Mouse (Mus musculus): Measurements from ENCODE around the gene Pxmp4. TPM values are rescaled to one million over a fixed set of nuclear protein-coding genes. Genes with fewer than 3 reads are reported as not detected.

Pxmp4 gene
- polyA plus RNA-seq, 2 experiments = 20.6 to 27.0 TPM

- no peak overlapping the region for H3K4me2 ChIP-seq (replicated peaks; ENCODE audit: low read depth, low read length, severe bottlenecking)
- H3K27me3 ChIP-seq (ENCODE audit: control insufficient read depth, insufficient read depth, low read length) = no peaks in the 10 kb centered on the region
- 80% methylated on average over 17 of the region's 22 CpGs for WGBS
- H3K4me1 ChIP-seq (ENCODE audit: control insufficient read depth, insufficient read depth, low read length) = peaks cover 32% of the 10 kb centered on the region
- TF ChIP-seq POLR2A (IDR thresholded peaks at IDR 0.05; ENCODE audit: borderline replicate concordance, extremely low read depth, insufficient read depth, insufficient read length) = no peak
- H3K4me3 ChIP-seq (replicated peaks; ENCODE audit: low read length) = no peak overlapping the region
- H3K9me3 ChIP-seq (ENCODE audit: control insufficient read depth, low read length) = no peaks in the 10 kb centered on the region
- peaks cover 40% of the 10 kb centered on the region for H3K36me3 ChIP-seq (ENCODE audit: control insufficient read depth, insufficient read depth, low read length)
- H3K27ac ChIP-seq (replicated peaks; ENCODE audit: low read depth, low read length) = no peak overlapping the region
- no peak for DNase-seq (ENCODE audit: low spot score)
- no peak for ATAC-seq (ENCODE audit: low FRiP score, low read depth)
- no peak overlapping the region for H3K9ac ChIP-seq (ENCODE audit: low read depth, low read length, severe bottlenecking)
Measured at GRCm38 (mm10) chr2:154563612-154564170, 39.8 kb downstream of the Pxmp4 start.

- peaks cover 30% of the 10 kb centered on the region for H3K36me3 ChIP-seq (ENCODE audit: control insufficient read depth, insufficient read depth, low read length)
- H3K4me2 ChIP-seq (replicated peaks; ENCODE audit: low read depth, low read length, severe bottlenecking) = peak within 1 kb of the TSS; percentile 54
- DNase-seq (ENCODE audit: low spot score) = no peak
- TF ChIP-seq POLR2A (IDR thresholded peaks at IDR 0.05; ENCODE audit: borderline replicate concordance, extremely low read depth, insufficient read depth, insufficient read length) = no peak
- peaks cover 25% of the 10 kb centered on the region for H3K4me1 ChIP-seq (ENCODE audit: control insufficient read depth, insufficient read depth, low read length)
- peak within 1 kb of the TSS; percentile 43; the same call in 1 of the 2 replicates for H3K9ac ChIP-seq (ENCODE audit: low read depth, low read length, severe bottlenecking)
- no peak for ATAC-seq (ENCODE audit: low FRiP score, low read depth)
- no peaks in the 10 kb centered on the region for H3K27me3 ChIP-seq (ENCODE audit: control insufficient read depth, insufficient read depth, low read length)
- 6% methylated on average over 33 of the region's 34 CpGs for WGBS
- H3K27ac ChIP-seq (replicated peaks; ENCODE audit: low read depth, low read length) = no peak within 1 kb of the TSS
- H3K4me3 ChIP-seq (replicated peaks; ENCODE audit: low read length) = peak within 1 kb of the TSS; percentile 24
- no peaks in the 10 kb centered on the region for H3K9me3 ChIP-seq (ENCODE audit: control insufficient read depth, low read length)
Measured at GRCm38 (mm10) chr2:154558264-154559039, 45.1 kb downstream of the Pxmp4 start, which contains the start of gene Necab3. Gene Necab3 (minus strand): TSS chr2:154558890.

GRCm38 (mm10) chr2:154557184-154557832 lies 46.2 kb downstream of the Pxmp4 start:
- no peaks in the 10 kb centered on the region for H3K27me3 ChIP-seq (ENCODE audit: control insufficient read depth, insufficient read depth, low read length)
- no peak overlapping the region for H3K9ac ChIP-seq (ENCODE audit: low read depth, low read length, severe bottlenecking)
- no peak for ATAC-seq (ENCODE audit: low FRiP score, low read depth)
- peaks cover 29% of the 10 kb centered on the region for H3K4me1 ChIP-seq (ENCODE audit: control insufficient read depth, insufficient read depth, low read length)
- H3K27ac ChIP-seq (replicated peaks; ENCODE audit: low read depth, low read length) = no peak overlapping the region
- no peak for DNase-seq (ENCODE audit: low spot score)
- H3K4me3 ChIP-seq (replicated peaks; ENCODE audit: low read length) = no peak overlapping the region
- WGBS = 49% methylated on average over 5 of the region's 5 CpGs
- no peaks in the 10 kb centered on the region for H3K9me3 ChIP-seq (ENCODE audit: control insufficient read depth, low read length)
- TF ChIP-seq POLR2A (IDR thresholded peaks at IDR 0.05; ENCODE audit: borderline replicate concordance, extremely low read depth, insufficient read depth, insufficient read length) = no peak
- H3K4me2 ChIP-seq (replicated peaks; ENCODE audit: low read depth, low read length, severe bottlenecking) = no peak overlapping the region
- peaks cover 20% of the 10 kb centered on the region; the same call in 1 of the 2 replicates for H3K36me3 ChIP-seq (ENCODE audit: control insufficient read depth, insufficient read depth, low read length)

- H3K9ac ChIP-seq (ENCODE audit: low read depth, low read length, severe bottlenecking) = no peak overlapping the region
- DNase-seq (ENCODE audit: low spot score) = no peak
- H3K36me3 ChIP-seq (ENCODE audit: control insufficient read depth, insufficient read depth, low read length) = peaks cover 3% of the 10 kb centered on the region; the same call in 1 of the 2 replicates
- H3K4me2 ChIP-seq (replicated peaks; ENCODE audit: low read depth, low read length, severe bottlenecking) = no peak overlapping the region
- no peak overlapping the region for H3K4me3 ChIP-seq (replicated peaks; ENCODE audit: low read length)
- no peak for ATAC-seq (ENCODE audit: low FRiP score, low read depth)
- H3K9me3 ChIP-seq (ENCODE audit: control insufficient read depth, low read length) = no peaks in the 10 kb centered on the region
- 96% methylated on average over 5 of the region's 6 CpGs for WGBS
- peaks cover 8% of the 10 kb centered on the region for H3K27me3 ChIP-seq (ENCODE audit: control insufficient read depth, insufficient read depth, low read length)
- no peak overlapping the region for H3K27ac ChIP-seq (replicated peaks; ENCODE audit: low read depth, low read length)
- H3K4me1 ChIP-seq (ENCODE audit: control insufficient read depth, insufficient read depth, low read length) = peaks cover 37% of the 10 kb centered on the region
- TF ChIP-seq POLR2A (IDR thresholded peaks at IDR 0.05; ENCODE audit: borderline replicate concordance, extremely low read depth, insufficient read depth, insufficient read length) = no peak
Measured at GRCm38 (mm10) chr2:154555235-154555634, 48.3 kb downstream of the Pxmp4 start.

GRCm38 (mm10) chr2:154552424-154552907 lies 51.0 kb downstream of the Pxmp4 start:
- peak; percentile 42 for ATAC-seq (ENCODE audit: low FRiP score, low read depth)
- H3K9me3 ChIP-seq (ENCODE audit: control insufficient read depth, low read length) = no peaks in the 10 kb centered on the region
- WGBS = 19% methylated on average over 27 of the region's 27 CpGs

More at GRCm38 (mm10) chr2:154552424-154552907, 51.0 kb downstream of the Pxmp4 start:
- H3K36me3 ChIP-seq (ENCODE audit: control insufficient read depth, insufficient read depth, low read length) = no peaks in the 10 kb centered on the region
- DNase-seq (ENCODE audit: low spot score) = peak; percentile 52
- H3K9ac ChIP-seq (ENCODE audit: low read depth, low read length, severe bottlenecking) = peak overlapping the region; percentile 21; the same call in 1 of the 2 replicates
- peak overlapping the region; percentile 8; the same call in 1 of the 2 replicates for H3K4me3 ChIP-seq (replicated peaks; ENCODE audit: low read length)
- no peak for TF ChIP-seq POLR2A (IDR thresholded peaks at IDR 0.05; ENCODE audit: borderline replicate concordance, extremely low read depth, insufficient read depth, insufficient read length)
- H3K4me1 ChIP-seq (ENCODE audit: control insufficient read depth, insufficient read depth, low read length) = peaks cover 26% of the 10 kb centered on the region
- H3K4me2 ChIP-seq (replicated peaks; ENCODE audit: low read depth, low read length, severe bottlenecking) = peak overlapping the region; percentile 41
- peaks cover 15% of the 10 kb centered on the region for H3K27me3 ChIP-seq (ENCODE audit: control insufficient read depth, insufficient read depth, low read length)
- H3K27ac ChIP-seq (replicated peaks; ENCODE audit: low read depth, low read length) = no peak overlapping the region
